Mouse (Mus musculus) CD4-positive naive resting alpha-beta T cell, adult 57 days (primary cell): ENCODE results near the gene Hnmt. TPM values are rescaled to one million over a fixed set of nuclear protein-coding genes. Genes with fewer than 3 reads are reported as not detected.

Experiments used
- total RNA-seq: library from RNA; stranded (reverse); gene quantifications from one replicate; pipeline ENCODE4 v1.2.4, GENCODE M21; 2023

The Hnmt gene
- total RNA-seq, result not detected

GRCm38 (mm10) chr2:24049344-24049990, at the start of gene Hnmt:
Gene Hnmt (minus strand): TSS chr2:24049394.

DNA sequence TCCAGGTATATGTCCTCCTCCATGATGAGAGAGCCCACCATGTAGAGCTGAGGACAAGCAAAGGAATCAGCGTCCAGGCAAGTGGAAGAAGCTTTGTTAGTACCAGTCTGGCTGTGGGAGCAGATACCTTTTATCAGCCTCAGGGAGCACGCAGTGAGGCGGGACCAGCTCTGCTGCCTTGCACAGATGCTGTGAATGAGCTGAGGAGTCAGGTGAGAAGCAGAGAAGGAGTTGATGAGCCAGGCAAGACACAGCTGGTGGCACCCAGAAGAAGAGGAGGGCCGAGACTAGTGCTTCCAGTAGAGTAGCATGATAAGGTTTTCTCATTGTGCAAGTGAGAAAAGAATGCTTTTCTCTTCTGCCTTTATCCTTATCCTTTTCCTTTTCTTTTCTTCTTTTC, 47.3 kb upstream of the Hnmt start, which contains the start of gene Tbpl2:
Gene Tbpl2, minus strand, starts transcription at position 101 of the 400 bp plus-strand sequence.

Other genes with a start within 250 kb of the Hnmt start
- gene Tbpl2, start 47.2 kb upstream of the Hnmt start, total RNA-seq, result not detected
- gene Il1f8, start 103.8 kb upstream of the Hnmt start, total RNA-seq, result not detected
- 0.47 TPM for gene Il1f9, start 137.1 kb upstream of the Hnmt start, total RNA-seq
- not detected for gene Il1f6, start 166.0 kb upstream of the Hnmt start, total RNA-seq
- not detected for gene Il1f5, start 227.6 kb upstream of the Hnmt start, total RNA-seq
- not detected for gene Il1f10, start 241.8 kb upstream of the Hnmt start, total RNA-seq